Mouse (Mus musculus) adrenal gland, adult 2 months (tissue): Measurements from ENCODE around the gene Clec10a. TPM values are rescaled to one million over a fixed set of nuclear protein-coding genes. Genes with fewer than 3 reads are reported as not detected.

Source experiments
- DNase-seq: peaks from one replicate; pipeline ENCODE4 v3.0.0; 2021
- polyA plus RNA-seq: library from polyadenylated mRNA; depleted of rRNA; stranded (reverse); fragments of >200 nt; gene quantifications from 2 replicates; pipeline ENCODE4 v1.2.3, GENCODE M21; 2012
- total RNA-seq, 2 experiments: library from RNA; stranded (reverse); gene quantifications; 2 replicates each; pipeline ENCODE4 v1.2.3; 2021

The Clec10a gene
- total and polyA plus RNA-seq, 3 experiments, result 1.2 to 6.1 (median 1.9) TPM

DNA sequence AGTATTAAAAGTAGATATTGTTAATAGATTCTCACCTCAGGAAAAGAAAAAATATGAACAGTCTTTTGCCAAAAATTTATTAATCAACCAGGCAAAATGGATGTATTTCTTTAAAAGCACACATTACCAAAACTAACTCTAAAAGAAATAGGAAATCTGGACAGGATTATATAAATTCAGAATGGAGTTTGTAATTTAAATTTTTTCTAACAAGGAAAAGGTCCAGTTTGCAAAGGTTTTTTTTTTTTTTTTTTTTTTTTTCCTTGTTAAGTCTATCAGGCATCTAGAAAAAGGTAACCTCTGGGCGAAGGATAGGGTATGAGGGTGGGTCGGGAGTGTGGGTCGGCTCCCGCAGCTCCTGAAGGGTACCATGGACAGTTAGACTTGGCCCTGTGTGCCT is 24.5 kb downstream of the Clec10a start:
- DNase-seq, result no peak

DNA sequence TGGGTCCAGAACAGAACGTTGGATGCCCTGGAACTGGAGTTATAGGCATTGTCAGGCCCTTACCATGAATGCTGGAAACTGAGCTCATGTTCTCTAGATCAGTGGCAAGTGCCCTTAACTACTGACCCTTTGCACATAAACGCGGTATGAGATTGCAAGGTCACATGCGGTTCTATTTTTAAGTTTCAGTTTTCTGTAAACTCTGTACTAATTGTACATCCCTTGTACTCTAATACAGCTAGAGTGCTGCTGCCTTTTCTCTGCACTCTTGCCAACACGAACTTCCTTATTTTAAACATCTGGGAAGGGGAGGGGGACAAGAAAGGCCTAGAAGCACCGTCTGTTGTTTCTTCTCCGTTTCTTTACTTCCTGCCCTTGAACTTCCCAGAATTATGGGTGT is 29.1 kb downstream of the Clec10a start:
- no peak for DNase-seq

DNA sequence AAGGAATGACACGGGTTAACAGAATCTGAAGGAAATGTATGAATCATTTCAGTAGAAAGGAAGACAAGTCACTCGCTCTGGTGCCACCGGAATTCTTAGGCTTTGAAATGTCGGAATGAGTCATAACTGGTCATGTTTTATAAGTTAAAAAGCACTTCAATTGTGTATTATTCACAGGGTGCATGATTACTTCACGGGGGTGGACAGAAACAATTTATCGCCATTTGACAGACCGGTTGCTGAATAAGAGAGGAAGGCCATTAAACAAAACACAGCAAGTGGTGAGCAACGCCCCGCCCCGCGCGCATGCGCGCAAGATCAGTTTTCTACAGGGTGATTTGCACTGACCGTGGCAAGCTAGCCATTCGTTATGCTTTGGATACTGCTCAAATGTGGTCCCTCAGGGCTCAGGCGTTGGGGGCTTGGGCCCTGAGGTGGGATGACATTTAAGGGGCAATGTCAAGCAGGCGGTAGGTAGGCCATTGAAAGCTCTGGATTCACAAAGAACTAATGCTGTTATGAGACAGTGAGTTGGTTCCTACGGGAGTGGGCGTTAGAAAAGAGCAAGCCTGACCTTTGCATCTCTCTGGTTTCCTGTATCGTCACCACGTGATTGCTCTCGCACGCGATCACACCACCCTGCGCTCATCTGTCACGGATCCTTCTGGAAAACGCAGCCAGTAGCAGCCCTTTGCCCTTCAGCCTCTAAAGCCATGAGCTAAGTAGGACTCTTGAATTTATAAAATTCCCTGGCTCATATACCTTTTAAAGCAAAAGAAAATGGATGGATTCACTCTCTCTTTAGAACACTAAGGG is 33.5 kb downstream of the Clec10a start:
- DNase-seq, result peak; percentile 84

DNA sequence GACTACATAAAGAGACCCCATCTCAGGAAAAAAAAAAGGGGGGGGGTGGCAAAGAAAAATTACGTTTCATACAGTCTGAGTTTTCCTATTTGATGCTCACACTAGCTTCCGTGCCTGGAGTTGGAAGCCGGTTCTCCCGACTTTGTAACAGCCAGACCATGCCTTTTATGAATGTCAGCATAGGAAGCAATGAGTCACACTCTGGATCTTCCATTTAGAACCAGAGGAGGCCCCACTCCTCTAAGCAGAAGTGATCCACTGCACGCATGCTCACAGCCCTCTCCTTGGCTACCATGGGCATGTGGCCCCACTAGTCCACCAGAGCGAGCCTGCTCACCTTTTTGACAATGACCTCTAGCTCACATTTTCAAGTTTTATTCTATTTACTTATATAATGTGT is 35.2 kb downstream of the Clec10a start:
- DNase-seq, result no peak

DNA sequence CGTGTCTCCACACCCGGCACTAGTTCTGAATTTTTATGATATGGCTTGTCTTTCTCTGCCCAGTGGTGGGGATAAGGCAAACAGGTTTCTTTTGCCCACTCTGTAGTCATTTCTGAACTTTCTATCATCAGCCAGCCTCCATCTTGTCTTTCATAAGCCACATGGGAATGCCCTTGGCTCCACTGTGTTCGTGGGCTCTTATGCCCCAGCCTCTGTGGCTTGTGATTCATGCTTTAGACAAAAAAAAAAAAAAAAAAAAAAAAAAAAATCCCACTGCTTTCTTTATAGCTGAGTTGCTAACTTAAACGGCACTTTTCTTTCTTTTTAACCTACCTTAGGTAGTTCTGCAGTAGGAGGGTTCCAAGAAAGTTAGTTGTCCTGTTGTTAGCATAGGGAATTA is 36.2 kb downstream of the Clec10a start:
- no peak for DNase-seq

DNA sequence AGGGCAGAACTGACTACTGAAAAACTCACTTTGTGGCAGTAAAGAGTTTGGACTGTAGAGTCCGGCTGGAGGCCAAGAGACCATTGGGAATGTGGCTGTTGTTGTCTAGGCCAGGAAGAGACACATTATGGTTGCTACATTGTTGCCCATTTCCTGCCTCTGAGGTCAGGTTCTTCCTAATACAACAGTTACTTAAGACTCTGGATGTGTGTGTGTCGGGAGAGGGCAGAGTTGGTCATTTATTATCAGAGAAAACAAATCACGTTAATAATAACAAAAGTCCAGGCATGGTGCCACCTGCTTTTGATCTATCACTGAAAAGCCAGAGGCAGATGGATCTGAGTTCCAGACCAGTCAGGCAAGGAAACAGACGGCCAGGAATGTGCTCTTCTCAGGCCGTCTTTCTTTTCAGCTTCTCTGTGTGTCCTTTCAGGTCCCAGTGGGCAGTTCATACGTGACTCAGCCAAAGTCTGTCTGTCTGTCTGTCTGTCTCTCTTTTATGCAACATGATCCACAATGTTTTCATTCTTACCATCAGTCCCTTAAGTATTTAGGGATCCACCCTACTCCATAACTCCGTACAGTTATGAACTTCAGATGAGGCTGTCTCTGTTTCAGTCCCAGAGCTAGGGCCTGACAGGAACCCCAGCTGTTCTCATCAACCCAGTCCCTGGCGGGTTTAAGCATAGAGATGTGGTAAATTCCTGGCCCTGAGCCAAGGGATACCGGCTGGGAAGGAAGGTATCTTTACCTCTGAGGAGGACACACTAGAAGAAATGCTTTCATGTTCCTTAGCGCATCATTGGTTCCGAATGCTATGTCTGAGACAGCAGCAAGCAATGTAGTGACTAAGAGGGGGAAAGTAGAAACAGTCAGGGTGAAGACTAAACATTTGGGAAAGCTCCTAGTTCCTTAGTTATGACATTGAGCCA is 37.6 kb downstream of the Clec10a start:
- no peak for DNase-seq

DNA sequence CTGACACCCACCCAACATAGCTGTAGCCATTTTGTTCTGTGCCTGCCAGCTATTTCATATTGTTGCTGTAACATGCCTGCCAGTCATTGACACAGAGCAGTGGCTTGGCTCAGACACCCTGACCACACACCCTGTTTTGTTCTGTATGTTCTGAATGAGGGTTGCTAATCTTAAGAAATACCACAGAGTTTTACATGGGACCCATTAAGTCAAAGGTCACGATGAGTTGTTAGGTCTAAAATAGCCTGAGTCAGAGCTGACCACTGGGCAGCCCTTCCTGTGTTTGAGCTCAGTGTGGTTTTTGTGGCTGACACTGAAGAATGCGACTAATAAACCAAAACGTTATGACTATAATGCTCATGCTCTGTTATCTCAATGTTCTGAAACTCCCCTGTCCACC is 42.3 kb downstream of the Clec10a start:
- peak; percentile 37 for DNase-seq

DNA sequence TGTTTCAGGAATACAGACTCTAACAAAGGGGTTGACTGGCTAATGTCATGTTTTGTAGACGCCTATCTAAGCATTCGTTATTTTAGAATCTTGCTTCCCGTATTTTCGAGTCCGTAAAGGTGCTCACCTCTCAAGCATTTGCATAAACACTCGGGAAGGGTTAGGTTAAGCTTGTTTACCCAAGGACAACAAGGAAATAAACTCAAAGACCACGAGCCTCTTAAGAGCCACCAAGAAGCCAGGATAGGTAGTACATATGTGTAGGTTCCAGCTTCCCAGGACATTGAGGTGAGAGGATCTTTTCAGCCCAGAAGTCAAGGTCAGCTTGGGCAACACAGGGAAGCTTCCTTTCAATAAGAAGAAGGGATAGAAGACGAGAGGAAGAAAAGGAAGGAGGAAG is 43.1 kb downstream of the Clec10a start:
- no peak for DNase-seq

DNA sequence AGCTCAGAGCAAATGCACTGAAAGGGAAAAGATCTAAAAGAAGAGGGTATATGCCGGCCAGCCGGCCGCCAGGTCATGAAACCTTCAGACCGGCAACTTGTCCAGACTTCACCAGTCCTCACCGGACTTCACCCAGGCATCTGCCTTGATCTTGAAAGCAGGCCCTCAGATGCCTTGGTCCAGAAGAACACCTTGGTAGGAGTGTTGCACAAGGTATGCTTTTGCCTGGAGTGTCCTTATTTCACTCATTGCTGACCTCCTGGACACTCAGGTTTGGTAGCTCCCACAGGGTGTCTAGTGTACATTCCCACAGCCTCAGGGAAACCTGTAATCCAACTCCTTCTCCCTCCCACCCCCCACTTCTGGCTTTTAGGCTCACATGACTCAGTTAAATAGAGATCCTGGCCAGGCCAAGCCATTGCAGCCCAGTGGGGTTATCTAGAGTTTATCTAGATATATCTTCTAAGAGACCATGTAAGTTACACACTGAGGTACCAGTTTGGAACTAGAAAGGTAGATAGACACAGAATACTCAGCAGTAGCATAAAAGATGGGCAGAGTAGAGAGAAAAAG is 44.1 kb downstream of the Clec10a start:
- no peak for DNase-seq

DNA sequence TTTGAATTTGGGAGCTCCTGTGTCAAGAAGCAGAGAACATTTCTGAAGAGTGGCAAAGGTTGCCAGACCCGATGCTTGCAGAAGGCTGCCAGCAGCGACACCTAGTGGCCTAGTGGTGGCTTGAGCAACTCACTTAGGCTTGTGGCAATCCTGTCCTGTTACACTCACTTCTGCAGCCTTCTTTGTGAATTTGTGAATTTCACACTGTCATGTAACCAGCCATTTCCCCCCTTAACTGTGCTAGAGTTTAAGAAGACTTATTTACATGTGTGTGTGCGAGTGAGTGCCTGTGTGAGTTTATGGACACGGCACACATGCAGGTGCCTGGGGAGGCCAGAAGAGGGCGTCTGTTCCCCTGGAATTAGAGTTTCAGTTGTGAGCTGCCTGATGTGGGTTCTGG is 45.7 kb downstream of the Clec10a start:
- peak; percentile 84 for DNase-seq

DNA sequence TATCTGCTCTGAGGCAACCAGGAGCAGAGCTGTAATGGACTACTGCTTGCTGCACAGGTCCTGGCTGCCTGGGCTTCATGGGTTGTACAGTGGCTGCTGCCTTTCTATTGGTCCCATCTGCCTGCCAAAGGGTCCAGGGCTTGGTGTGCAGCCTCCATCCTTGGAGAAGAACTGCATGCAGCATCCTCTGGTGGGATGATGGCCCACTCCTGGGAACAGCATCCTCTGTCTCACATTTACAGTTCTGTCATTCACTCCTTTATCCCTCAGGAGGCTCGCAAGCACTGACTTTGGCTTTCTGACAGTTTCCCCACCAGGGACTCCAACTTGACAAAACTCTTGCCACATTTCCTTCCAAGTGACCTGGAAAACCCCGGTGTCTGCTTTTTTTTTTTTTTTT is 50.8 kb downstream of the Clec10a start:
- DNase-seq, result no peak

DNA sequence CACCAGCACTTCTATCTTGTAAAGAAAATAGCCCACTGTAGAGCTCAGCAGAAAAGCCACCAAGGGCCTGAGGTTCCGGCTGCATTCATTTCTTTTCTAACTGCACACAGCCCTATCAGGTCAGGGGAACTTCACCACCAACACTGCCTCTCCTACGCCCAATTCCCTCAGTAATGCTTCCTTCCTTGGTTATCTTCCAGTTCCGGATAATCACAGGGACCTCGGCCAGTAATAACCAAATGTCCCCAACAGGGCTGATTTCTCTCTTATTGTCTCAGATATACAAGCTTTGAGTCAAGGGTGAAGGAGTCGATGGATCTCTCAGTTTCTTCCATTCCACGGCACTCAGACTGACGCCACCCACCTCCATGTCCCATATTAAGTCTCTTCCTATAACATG is 51.3 kb downstream of the Clec10a start:
- DNase-seq, result no peak

DNA sequence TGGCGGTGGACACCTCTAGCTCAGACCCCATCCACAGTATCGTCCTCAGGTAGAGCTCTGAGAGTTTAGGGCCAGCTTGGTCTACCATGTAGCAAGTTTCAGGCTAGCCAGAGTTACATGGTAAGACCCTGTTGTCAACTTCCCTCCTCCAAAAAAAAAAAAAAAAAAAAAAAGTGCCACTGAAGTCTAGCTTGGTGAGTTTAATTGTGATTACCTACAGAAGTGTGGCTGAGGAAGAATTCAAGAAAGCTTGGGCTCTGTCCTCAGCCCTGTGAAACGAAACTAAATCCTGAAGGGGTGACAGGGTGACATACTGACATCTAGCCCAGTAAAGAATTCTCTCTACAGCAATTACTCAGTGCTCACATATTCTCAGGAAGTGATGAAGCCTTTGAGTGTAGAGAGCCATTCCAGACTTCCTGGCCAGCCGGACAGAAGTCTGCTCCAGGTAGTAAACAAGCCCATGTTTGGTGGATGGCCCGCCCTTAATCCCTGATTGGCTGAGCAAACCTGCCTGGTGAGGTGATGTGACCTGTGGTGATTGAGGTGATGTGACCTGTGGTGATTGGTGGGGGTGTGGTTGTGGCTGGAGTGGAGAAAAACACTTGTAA is 52.9 kb downstream of the Clec10a start:
- DNase-seq, result no peak

DNA sequence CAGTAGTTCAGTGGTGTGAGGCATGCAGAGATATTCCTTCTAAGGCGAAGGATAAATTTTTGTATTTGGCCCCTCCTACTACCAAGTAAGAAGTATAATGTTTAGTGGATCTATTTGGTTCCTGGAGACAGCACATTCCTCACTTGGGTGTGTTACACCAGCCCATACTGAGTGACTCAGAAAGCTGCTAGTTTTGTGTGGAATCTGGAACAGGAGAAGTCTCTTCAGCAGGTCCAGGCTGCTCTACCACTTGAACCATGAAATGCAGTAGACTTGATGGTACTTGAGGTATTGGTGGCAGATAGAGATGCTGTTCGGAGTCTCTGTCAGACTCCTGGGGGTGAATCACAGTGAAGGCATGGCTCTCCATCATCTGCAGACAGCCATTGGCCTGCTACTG is 54.7 kb downstream of the Clec10a start:
- DNase-seq, result no peak

DNA sequence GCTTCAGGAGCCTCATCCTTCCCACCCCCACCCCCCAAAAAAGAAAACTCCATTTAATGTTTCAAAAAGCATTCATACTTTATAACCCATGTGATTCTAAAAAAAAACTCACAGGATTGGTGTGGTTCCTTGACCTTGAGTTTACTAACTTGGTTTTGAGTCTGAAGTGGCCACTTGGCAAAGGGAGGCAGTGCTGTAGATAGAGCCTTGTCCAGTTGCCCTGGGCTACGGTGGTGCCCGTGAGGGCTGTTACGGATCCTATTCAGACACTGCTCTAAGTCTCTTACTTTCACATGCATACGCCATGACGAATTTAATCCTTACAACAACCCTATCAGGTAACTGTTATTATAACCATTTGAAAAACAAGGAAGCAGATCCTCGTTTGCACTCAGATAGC is 56.0 kb downstream of the Clec10a start:
- DNase-seq, result no peak

DNA sequence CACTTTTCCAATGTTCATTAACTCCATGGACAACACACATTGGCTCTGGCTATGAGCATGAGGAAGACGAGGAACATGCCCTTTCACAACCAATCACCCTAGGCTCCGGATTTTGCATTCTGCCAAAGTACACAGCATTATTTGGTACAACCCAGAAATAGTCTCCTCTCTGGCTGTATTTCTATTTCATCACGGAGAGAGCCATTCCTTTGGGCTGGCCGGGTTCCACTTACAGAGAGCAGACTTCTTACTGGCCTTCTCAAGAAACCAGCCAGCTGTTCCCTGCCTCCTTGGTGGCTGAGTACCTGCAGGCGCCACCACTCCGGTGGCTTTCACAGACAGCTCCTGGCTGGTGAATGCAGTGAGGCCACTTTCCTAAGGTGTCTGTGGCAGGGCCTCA is 56.4 kb downstream of the Clec10a start, which contains the start of gene Slc16a11:
Slc16a11 (plus strand) TSS at position 330 of the 400 bp plus-strand sequence.
- no peak for DNase-seq

DNA sequence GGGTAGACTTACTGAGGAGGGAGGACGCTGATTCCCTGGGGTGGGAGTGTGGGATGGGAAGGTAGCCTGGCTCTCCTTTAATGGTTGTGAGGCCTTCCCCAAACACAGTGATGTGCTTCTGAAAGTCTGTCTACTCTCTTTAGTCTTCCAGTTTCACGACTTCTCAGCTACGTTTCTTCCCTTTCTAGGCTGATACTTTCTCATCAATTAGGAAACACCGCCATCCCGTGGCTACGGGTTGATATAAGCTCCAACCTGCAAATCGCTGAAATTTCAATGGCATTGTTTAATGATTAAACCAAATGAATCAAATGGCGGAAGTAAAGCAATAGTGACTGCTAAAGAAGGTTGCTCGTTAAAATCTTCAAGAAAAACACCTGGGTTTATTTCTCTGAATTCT is 56.9 kb downstream of the Clec10a start:
- DNase-seq, result peak; percentile 76

DNA sequence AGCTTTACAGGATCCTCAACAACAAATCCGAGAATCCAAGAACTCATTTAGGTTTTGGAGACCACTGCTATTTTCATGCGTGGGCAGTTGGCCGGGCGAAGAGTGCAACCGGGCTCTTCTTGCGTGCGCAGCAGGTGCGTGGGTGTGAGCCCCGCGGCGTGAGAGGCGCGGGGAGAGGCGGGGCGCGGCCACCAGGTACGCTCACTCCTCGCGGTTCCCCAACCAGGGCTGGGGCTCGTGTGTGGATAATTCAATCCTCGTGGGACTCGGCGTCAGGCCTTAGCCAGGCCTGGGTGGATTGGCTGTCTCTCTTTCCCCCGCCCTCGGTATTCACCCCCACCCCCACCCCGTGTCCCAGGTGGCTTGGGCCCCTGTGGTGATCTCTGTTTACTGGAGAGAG is 57.7 kb downstream of the Clec10a start:
- no peak for DNase-seq

DNA sequence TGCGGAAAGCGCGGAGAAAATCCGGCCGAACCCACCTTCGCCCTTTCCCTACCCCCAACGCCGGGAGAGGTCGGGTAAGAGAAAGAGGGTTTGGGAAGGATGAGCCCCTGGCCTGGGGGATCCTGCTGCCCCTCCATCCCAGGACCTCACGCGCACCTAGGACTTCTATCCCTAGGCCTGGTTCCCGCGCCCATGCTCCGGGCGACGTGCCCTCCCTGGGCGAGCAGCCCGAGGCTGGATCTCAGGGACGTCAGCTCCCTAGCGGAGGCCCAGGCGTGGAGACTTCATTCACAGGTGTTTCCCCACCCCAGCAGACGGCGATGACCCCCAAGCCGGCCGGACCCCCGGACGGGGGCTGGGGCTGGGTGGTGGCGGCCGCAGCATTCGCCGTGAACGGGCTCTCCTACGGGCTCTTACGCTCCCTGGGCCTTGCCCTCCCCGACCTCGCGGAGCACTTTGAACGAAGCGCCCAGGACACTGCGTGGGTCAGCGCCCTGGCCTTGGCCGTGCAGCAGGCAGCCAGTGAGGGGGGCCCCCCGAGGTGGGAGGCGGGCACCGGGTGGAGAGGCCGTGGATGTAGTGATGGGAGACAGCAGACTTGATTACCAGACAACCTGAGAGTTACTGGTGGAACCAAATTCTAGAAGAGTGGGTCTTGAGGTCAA is 58.3 kb downstream of the Clec10a start:
- peak; percentile 61 for DNase-seq

DNA sequence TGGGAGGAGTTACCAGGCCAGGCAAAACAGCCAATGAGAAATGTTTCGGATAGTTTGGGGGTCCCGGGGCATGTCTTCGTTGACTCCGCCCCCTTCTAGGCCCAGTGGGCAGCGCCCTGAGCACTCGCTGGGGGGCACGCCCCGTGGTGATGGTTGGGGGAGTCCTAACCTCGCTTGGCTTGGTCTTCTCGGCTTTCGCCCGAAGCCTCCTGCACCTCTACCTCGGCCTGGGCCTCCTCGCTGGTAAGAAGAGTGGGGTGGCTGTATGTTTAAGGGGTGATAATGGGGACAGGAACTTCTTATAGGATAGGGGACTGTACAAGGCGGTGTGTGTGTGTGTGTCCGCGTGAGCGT is 58.8 kb downstream of the Clec10a start:
- no peak for DNase-seq

DNA sequence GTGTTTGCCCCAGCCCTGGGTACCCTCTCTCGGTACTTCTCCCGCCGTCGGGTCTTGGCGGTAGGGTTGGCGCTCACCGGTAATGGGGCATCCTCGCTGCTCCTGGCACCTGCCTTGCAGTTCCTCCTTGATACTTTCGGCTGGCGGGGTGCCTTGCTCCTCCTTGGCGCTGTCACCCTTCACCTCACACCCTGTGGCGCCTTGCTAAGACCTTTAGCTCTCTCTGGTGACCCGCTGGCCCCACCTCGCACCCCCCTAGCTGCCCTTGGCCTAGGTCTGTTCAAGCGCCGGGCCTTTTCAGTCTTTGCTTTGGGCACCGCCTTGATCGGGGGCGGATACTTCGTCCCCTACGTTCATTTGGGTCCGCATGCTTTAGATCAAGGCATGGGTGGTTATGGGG is 59.3 kb downstream of the Clec10a start:
- DNase-seq, result no peak

DNA sequence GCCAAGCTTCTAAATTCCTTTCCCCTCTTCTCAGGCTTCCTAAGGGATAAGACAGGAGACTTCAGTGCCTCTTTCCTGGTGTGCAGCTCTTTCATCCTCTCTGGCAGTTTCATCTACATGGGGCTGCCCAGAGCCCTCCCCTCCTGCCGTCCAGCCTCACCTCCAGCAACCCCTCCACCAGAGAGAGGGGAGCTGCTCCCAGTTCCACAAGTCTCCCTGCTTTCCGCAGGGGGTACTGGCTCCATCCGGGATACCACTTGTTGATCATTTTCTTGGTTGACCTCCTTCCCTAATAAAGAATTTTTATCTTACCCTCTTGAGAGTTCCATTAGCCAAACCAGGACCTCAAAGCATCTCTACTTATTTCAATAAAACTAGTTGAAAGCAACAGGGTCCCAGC is 60.1 kb downstream of the Clec10a start:
- no peak for DNase-seq
